Mouse (Mus musculus): ENCODE measurements around the gene Clip1.

GRCm38 (mm10) chr5:123670800-123671472 lies 13.5 kb downstream of the Clip1 start:
- TF ChIP-seq CTCF (IDR thresholded peaks at IDR 0.05; ENCODE audit: low read depth) (no peak), EP300 (IDR thresholded peaks at IDR 0.05; ENCODE audit: low read depth) (no peak)
